Mouse (Mus musculus) spleen, postnatal 36 days (tissue): ENCODE measurements around the gene Nfia.

ENCODE experiments used
- DNase-seq, 2 experiments: peaks; one replicate each; pipeline ENCODE4 v3.0.0; 2022; ENCODE audit warnings: low spot score in 2 of 2, mixed read lengths in 1 of 2

Nfia gene

GRCm38 (mm10) chr4:98102625-98103336 lies 330.2 kb downstream of the Nfia start:
- DNase-seq = no peak

GRCm38 (mm10) chr4:98103337-98103666 lies 330.8 kb downstream of the Nfia start:
- DNase-seq = no peak

GRCm38 (mm10) chr4:98104161-98104560 lies 331.6 kb downstream of the Nfia start:
- no peak for DNase-seq

- DNase-seq = no peak
Measured at GRCm38 (mm10) chr4:98104911-98105702, 332.6 kb downstream of the Nfia start.

- no peak for DNase-seq
Measured at GRCm38 (mm10) chr4:98105971-98106370, 333.4 kb downstream of the Nfia start.

- no peak for DNase-seq
Measured at GRCm38 (mm10) chr4:98106445-98107092, 334.0 kb downstream of the Nfia start.

- DNase-seq = no peak
Measured at GRCm38 (mm10) chr4:98107093-98107453, 334.5 kb downstream of the Nfia start.

GRCm38 (mm10) chr4:98107936-98108675 lies 335.6 kb downstream of the Nfia start:
- no peak for DNase-seq

- DNase-seq = no peak
Measured at GRCm38 (mm10) chr4:98108676-98109016, 336.1 kb downstream of the Nfia start.

- peak; percentile 24 to 37 for DNase-seq
Measured at GRCm38 (mm10) chr4:98109064-98109463, 336.5 kb downstream of the Nfia start.

GRCm38 (mm10) chr4:98109911-98110310 lies 337.4 kb downstream of the Nfia start:
- no peak for DNase-seq

GRCm38 (mm10) chr4:98113289-98114024 lies 340.9 kb downstream of the Nfia start:
- DNase-seq = peak in 1 of 2 experiments; percentile 19

- DNase-seq = no peak
Measured at GRCm38 (mm10) chr4:98114966-98115365, 342.4 kb downstream of the Nfia start.

- DNase-seq = no peak
Measured at GRCm38 (mm10) chr4:98115401-98115800, 342.9 kb downstream of the Nfia start.

GRCm38 (mm10) chr4:98116046-98116445 lies 343.5 kb downstream of the Nfia start:
- no peak for DNase-seq

GRCm38 (mm10) chr4:98118126-98118525 lies 345.6 kb downstream of the Nfia start:
- DNase-seq = no peak

GRCm38 (mm10) chr4:98118761-98119675 lies 346.5 kb downstream of the Nfia start:
- DNase-seq = no peak

- no peak for DNase-seq
Measured at GRCm38 (mm10) chr4:98119949-98120531, 347.5 kb downstream of the Nfia start.

GRCm38 (mm10) chr4:98120706-98121340 lies 348.3 kb downstream of the Nfia start:
- no peak for DNase-seq
